Mouse (Mus musculus) megakaryocyte progenitor cell, adult 5-6 weeks (primary cell): ENCODE results near the gene Nrsn2. TPM values are rescaled to one million over a fixed set of nuclear protein-coding genes. Genes with fewer than 3 reads are reported as not detected.

ENCODE experiments used
- ATAC-seq: replicated peaks from 2 replicates; pipeline ENCODE4 v1.8.0; 2016; ENCODE audit warnings: mild to moderate bottlenecking, moderate TSS enrichment, inconsistent platforms; ENCODE audit not compliant: poor library complexity
- total RNA-seq, 2 experiments: library from RNA; stranded (forward) in 1 of 2; stranded (reverse) in 1 of 2; fragments of 157-497, 149-512 nt in 1 of 2; fragments of 200-1000 nt in 1 of 2; gene quantifications; 2 replicates each; pipeline versions ENCODE4 v1.2.3 to v1.2.4; 2015 to 2017

The Nrsn2 gene
- total RNA-seq, 2 experiments from 2014 or later, result not detected

DNA sequence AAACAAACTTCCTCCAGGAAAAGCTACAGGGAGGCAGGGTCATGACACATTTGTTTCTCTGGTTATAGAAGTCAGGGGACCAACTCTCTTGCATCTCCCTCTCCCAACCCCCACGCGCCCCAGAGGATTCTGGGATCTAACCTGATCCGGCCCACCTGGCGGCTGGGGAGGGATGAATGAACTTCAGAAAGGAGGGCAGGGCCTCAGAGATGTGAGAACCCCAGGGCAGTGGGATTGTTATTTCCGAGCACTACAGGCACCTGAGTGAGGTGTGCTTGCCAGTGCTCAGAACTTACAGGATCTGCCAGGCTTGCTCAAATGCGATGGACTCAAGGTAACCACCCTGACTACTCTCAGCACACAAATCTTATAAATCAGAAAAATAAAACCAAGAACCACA is 31.0 kb downstream of the Nrsn2 start:
- ATAC-seq, result no peak

GRCm38 (mm10) chr2:152344909-152345308 is 31.5 kb downstream of the Nrsn2 start:
- ATAC-seq, result no peak

- ATAC-seq, result no peak
Observed at GRCm38 (mm10) chr2:152344361-152344760, 32.1 kb downstream of the Nrsn2 start.

DNA sequence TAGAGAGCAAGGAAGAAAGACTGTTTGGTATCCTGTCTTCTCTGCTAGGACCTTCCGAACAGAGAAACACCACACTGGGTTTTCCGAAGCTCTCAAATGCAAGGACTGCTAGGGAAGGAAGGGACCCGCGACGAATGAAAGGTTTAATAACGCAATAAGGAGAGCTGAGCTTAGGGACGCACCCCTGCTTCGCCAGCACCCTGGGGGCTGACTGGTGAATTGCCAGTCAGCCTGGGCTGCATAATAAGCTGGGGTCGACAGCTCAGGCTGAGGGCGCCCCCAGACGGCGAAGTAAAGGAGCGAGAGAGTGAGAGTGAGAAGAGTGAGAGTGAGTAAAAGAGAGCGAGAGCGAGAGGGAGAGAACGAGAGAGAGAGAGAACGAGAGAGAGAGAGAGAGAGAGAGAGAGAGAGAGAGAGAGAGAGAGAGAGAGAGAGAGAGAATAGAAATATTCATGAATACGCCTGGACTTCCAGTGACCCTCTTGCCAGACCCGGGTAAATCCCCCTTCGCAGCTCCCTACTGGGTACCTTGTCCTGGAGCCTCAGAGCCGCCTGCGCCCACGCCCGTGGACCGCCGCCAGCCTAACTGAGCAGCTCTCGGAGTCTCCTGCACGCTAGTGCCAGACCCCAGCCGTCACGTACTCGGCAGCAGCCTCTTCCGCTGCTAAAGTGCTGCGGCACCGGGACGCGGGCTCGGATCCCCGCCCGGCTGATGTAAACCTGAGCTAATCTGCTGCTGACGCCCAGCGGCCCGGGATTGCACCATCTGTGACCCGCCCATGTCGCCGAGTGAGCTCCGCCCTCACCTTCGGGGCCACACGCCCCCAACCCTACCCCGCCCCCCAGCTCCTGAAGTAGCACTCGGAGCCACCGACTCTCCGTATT is 32.9 kb downstream of the Nrsn2 start, which contains the start of gene Trib3:
Trib3 (minus strand) TSS at position 704 of the 885 bp plus-strand sequence.
- ATAC-seq, result peak; percentile 75

DNA sequence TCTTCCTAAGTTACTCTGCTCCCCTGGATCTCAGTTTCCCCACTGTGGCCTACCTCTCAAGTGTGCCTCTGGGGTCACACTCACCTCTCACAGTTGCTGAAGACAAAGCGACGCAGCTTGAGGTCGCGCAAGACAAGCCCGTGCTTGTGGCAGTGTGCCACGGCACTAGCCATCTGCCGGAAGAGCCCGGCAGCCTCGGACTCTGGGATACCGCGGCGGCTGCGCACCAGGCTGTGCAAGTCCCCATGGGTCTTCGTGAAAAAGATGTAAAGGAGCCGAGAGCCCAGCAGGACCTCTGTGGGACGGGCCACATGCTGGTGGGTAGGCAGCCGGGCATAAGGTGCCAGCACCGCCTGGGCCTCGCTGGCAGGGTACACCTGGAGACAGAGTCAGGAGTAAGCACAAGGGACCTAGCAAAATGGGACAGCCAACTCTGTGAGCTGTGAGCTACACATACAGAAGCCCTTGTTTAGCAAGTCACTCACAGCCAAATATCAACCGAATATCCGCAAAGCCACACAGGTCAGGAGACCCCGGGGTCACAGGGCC is 36.7 kb downstream of the Nrsn2 start:
- ATAC-seq, result no peak

- no peak for ATAC-seq
Observed at GRCm38 (mm10) chr2:152338319-152338718, 38.1 kb downstream of the Nrsn2 start.

- no peak for ATAC-seq
Observed at GRCm38 (mm10) chr2:152337591-152338212, 38.7 kb downstream of the Nrsn2 start.

GRCm38 (mm10) chr2:152336856-152337255 is 39.6 kb downstream of the Nrsn2 start:
- ATAC-seq, result no peak

DNA sequence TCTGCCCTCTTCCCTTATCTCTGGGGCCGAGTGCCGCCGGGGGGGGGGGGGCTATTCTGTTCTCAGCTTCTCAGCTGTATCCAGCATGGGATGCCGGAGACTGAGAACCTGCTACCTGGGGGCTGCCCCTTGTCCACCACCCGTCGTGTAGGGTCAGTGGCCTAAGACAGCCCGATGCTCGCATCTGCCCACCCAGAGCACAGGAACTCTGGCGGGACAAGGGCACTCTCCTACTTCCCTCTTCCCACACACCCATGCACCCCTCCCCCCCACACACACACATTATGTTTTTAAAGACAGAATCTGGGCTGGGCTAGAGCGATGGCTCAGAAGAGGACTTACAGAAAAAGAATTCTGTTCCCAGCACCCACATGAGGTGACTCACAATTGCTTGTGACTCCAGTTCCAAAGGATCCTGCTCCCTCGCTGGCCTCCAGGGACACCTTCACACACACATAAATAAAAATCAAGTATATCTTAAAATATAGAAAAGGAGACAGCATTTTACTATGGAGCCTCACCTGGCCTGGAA is 41.1 kb downstream of the Nrsn2 start:
- no peak for ATAC-seq

GRCm38 (mm10) chr2:152333345-152334006 is 43.0 kb downstream of the Nrsn2 start:
- ATAC-seq, result no peak

DNA sequence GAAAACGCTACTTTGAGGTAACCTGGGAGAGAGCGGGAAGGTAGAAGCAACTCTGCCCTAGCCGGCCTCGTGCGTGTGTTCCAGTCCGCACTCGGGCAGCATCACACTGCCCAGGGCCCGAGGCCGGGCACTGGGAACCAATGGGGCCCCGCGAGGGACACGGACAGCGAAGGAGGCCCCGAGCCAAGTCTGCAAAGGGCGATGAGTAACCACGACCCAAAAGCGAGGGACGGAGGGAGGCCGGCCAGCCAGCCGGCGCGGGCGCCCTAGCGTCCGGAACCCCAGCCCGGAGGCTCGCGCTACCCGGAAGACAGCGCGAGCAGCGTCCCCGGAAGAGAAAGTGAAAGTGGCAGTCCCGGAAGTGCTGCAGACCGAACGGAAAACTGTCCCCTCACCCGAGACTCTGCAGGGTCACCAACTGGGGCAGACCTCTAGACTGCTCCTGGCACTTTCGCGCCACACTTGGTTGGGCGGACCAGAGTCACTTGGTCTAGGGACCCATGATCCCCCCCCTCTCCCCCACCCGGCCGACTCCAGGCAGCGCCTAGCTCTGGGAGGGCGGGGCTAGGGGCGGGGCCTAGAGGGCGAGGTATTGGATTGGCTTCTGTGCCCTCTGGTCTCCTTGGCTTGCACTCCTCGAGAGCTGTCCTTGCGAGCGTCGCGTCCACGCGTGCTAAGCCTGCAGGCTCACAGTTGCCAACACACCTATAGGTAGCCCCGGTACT is 44.2 kb downstream of the Nrsn2 start, which contains the start of gene Rbck1:
Rbck1 (minus strand) TSS at position 553 of the 725 bp plus-strand sequence.
- ATAC-seq, result peak; percentile 78

DNA sequence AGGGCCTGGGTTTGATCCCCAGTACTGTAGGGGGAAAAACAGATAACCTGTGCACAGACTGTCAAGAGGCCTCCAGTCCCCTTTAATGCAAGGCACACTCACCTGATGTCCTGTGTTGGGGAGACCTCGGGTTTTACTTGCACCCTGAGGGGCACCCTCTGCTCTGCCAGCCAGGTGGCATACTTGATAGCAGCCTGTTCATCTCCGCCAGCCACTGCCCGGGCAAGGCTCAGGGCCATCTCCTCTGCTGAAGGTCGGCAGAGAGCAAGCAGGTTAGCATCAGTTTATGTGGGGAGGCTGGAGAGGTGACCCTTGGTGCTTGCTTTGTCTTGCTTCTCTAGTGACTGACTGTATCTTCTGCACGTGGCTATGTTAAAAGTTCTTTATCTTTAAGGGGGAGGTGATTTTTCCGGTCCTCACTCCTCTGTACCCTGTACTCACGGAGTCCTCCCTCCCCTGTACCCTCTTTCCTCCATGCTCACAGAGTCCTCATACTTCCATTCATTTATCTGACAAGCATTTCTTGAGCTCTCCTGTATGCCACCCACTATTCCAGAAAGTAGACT is 45.5 kb downstream of the Nrsn2 start:
- peak; percentile 29 for ATAC-seq

GRCm38 (mm10) chr2:152327980-152328379 is 48.5 kb downstream of the Nrsn2 start:
- ATAC-seq, result no peak

DNA sequence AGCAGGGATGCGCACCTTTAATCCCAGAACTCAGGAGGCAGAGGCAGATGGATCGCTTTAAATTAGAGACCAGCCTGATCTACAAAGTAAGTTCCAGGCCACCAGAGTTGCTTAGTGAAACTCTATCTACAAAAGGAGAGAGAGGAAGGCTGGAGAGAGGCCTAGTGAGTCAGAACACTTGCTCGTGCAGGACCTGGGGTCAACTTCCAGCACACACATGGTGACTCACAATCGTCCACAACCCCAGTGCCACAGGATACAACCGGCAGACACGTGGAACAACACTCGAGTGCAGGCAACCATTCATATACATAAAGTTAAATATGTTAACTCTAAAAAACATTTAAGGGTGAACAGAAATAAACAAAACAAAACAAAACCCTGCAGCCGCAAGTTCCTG is 49.8 kb downstream of the Nrsn2 start:
- ATAC-seq, result no peak

GRCm38 (mm10) chr2:152326157-152326556 is 50.3 kb downstream of the Nrsn2 start:
- ATAC-seq, result no peak

- ATAC-seq, result no peak
Observed at GRCm38 (mm10) chr2:152324842-152325241, 51.6 kb downstream of the Nrsn2 start.

DNA sequence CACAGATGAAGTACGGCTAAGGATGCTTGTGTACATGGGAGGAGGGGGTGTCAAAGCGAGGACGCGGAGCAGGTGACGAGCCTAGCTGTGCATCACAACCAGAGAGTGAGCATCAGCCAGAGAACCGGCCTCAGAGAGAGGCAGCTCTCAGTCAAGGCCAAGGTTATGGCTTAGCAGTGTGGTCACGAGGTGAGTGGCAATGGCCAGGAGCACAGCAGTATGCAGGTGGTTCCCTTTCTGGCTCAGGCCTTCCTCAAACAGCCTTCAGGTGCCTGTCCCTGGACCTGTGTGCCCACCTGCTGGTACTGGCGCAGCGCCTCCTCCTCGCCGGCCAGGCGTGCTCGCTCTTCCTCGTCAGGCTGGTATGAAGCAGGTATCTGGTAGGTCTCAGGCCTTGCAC is 52.5 kb downstream of the Nrsn2 start:
- ATAC-seq, result no peak

DNA sequence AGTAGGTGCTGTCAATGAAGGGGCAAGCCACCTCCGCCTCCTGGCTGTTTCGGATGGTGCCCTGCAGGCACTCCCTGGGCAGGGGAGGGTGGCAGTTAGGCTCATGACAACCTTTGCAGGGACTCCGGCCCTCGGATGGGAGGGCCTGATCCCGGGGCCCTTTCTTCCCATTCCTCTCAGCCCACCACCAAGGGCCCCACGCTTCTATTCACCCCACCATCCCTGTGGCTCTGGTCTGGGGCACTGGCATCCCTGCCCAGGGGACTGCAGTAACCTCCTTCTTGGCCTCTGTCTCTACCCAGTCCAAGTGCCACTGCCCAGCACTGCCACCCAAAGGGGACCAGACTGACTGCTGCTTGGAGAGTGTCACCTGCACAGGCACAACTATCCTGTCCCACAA is 54.2 kb downstream of the Nrsn2 start:
- no peak for ATAC-seq

DNA sequence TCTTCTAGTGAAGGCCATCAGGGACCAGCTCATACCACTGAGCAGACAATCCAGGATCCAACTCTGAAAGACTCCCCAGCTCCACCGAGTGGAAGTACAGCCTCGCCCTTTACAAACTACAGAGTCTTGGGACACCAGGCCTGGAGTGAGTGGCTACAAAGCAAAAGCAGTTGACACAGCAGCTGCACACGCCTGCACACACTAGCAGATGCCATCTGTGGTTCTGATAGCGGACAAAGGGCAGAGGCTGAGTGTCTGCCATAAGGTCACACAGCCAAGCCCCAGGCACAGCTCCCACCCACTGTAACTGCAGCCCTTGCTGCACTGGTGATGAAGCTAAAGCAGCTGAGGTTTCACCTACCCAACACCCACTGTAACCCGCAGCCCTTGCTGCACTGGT is 54.9 kb downstream of the Nrsn2 start:
- no peak for ATAC-seq
